Mouse (Mus musculus) G1E (cell line): Measurements from ENCODE around the gene Fuca1. TPM values are rescaled to one million over a fixed set of nuclear protein-coding genes. Genes with fewer than 3 reads are reported as not detected.

Experiments
- ATAC-seq: 2 replicates; pipeline ENCODE4 v1.8.0; 2016; ENCODE audit warnings: mild to moderate bottlenecking; ENCODE audit not compliant: insufficient number of reproducible peaks, poor library complexity, low FRiP score, severe bottlenecking; ENCODE audit errors: extremely low read depth
- DNase-seq: peaks from one replicate; pipeline ENCODE4 v3.0.0; 2012; ENCODE audit warnings: low spot score
- H3K27me3 ChIP-seq: 2 replicates; pipeline ENCODE4 v1.6.1; 2012; ENCODE audit warnings: mild to moderate bottlenecking, low read length, inconsistent platforms; ENCODE audit not compliant: insufficient read depth
- H3K36me3 ChIP-seq: replicated peaks from 2 replicates; pipeline ENCODE3; 2012; ENCODE audit warnings: mild to moderate bottlenecking, inconsistent platforms
- H3K4me1 ChIP-seq: 2 replicates; pipeline ENCODE4 v1.6.1; 2012; ENCODE audit warnings: low read depth, low read length, inconsistent platforms, mixed read lengths; ENCODE audit not compliant: insufficient read depth
- H3K4me3 ChIP-seq: 2 replicates; pipeline ENCODE4 v1.5.1; 2012; ENCODE audit warnings: low read depth, mild to moderate bottlenecking, inconsistent platforms, low read length, moderate library complexity, mixed read lengths
- H3K9me3 ChIP-seq: replicated peaks from 2 replicates; pipeline ENCODE4 v1.6.1; 2012; ENCODE audit warnings: inconsistent platforms
- CTCF ChIP-seq: IDR thresholded peaks from 2 replicates; pipeline ENCODE4 v1.5.1; 2012; ENCODE audit warnings: low read depth, low read length, inconsistent platforms, mixed read lengths
- GATA1 ChIP-seq: IDR thresholded peaks from 2 replicates; pipeline ENCODE4 v1.6.1; 2012; ENCODE audit warnings: borderline replicate concordance, low read length, inconsistent platforms, mixed read lengths
- GATA2 ChIP-seq: IDR thresholded peaks from 2 replicates; pipeline ENCODE4 v1.6.1; 2012; ENCODE audit warnings: low read depth, low read length, inconsistent platforms, borderline replicate concordance
- POLR2AphosphoS5 ChIP-seq: IDR thresholded peaks from 2 replicates; pipeline ENCODE4 v1.6.1; 2012; ENCODE audit warnings: low read depth, low read length, inconsistent platforms; ENCODE audit not compliant: insufficient replicate concordance
- TAL1 ChIP-seq: conservative IDR thresholded peaks from 2 replicates; pipeline ENCODE4 v1.6.1; 2012; ENCODE audit warnings: low read depth, low read length, inconsistent platforms, mixed read lengths
- polyA plus RNA-seq: library from polyadenylated mRNA; stranded (reverse); fragments of >175 nt; gene quantifications from 2 replicates; pipeline ENCODE4 v1.2.3, GENCODE M21; 2012
- total RNA-seq, 2 experiments: library from RNA; stranded (forward) in 1 of 2; stranded (reverse) in 1 of 2; fragments of 200-1000 nt in 1 of 2; fragments of >200 nt in 1 of 2; fragmentation: Nextera tagmentation in 1 of 2; gene quantifications; 2 replicates each; pipeline ENCODE4 v1.2.3; 2014 to 2017

Gene Fuca1
- total and polyA plus RNA-seq, 3 experiments, result 13.9 to 149 (median 66.2) TPM

DNA sequence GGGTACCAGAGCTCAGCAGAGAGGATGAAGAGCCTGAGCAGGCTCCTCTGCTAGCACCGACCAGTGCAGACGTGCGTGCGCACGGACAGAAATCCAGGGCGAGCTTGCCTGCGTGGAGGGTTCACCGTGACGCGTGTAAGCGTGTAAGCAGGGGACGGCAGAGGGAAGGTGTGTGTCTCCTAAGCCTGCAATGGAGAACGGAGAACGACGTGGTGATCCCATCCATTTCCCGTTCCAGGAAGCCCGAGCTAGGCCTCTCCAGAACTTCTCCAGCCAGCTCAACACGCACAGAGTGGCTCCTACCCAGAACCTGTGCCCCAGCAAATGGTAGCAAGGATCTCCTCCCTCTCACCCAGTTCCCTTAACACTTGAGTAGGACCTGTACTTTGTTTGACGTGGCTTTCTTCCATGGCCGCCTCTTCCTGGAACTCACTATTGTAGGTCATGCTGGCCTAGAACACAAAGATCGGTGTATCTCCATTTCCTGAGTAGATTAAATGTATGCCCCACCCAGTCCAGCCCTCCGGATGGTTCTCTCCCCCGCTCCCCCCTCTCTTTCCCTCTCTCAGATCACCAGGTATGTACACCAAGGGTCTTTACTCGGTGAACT is 32.0 kb upstream of the Fuca1 start:
- Histone ChIP-seq H3K4me1 (peaks cover 41% of the 10 kb centered on the region), H3K36me3 (no peaks in the 10 kb centered on the region), H3K9me3 (peaks cover 2% of the 10 kb centered on the region; the same call in 1 of the 2 replicates), H3K4me3 (no peak overlapping the region), H3K27me3 (peaks cover 26% of the 10 kb centered on the region)
- ATAC-seq (no peak), DNase-seq (no peak)
- no peak for TF ChIP-seq TAL1
- TF ChIP-seq GATA2, result no peak

DNA sequence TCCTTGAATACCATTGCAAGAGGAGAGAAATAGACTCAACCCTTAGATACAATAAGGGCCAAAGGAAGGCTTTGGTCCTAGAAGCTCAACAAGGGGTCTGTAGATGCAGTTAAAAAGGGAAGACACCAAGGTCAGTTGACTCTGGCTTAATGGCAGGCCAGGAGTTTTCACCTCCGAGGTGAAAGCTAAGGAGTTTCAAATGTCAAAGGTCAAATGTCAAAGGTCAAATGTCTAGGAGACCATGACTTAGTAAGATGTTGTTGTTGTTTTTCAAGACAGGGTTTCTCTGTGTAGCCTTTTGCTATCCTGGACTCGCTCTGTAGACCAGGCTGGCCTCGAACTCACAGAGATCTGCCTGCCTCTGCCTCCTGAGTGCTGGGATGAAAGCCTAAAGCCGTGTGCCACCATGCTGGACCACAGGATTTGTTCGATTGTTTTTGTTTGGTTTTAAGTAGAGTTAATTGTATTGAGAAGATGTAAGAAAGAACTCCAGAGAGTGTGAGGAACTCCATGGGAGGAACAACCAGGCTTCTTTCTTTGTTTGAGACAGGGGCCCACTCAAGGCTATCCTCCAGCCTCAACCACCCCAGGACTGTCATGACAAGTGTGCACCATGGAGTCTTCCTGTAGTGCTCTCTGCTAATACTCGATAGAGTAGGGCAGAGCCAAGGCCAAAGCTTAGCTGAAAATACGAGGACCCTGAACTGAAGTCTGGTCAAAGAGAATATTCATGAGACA is 31.2 kb upstream of the Fuca1 start:
- H3K4me3 ChIP-seq, result no peak overlapping the region
- peaks cover 21% of the 10 kb centered on the region for H3K27me3 ChIP-seq
- DNase-seq (no peak), ATAC-seq (no peak)
- peaks cover 3% of the 10 kb centered on the region; the same call in 1 of the 2 replicates for H3K9me3 ChIP-seq
- H3K4me1 ChIP-seq, result peaks cover 38% of the 10 kb centered on the region
- no peaks in the 10 kb centered on the region for H3K36me3 ChIP-seq
- TF ChIP-seq POLR2AphosphoS5 (no peak), GATA1 (no peak), GATA2 (no peak), CTCF (no peak), TAL1 (no peak)

GRCm38 (mm10) chr4:135889884-135890283 is 30.7 kb upstream of the Fuca1 start:
- ATAC-seq (peak; percentile 34; the same call in 1 of the 2 replicates), DNase-seq (peak; percentile 52)
- peaks cover 16% of the 10 kb centered on the region for H3K27me3 ChIP-seq
- H3K4me1 ChIP-seq, result peaks cover 42% of the 10 kb centered on the region
- no peak overlapping the region for H3K4me3 ChIP-seq
- no peaks in the 10 kb centered on the region for H3K36me3 ChIP-seq
- peaks cover 4% of the 10 kb centered on the region; the same call in 1 of the 2 replicates for H3K9me3 ChIP-seq
- TF ChIP-seq GATA1 (no peak), TAL1 (no peak), CTCF (peak; percentile 61), POLR2AphosphoS5 (no peak)

DNA sequence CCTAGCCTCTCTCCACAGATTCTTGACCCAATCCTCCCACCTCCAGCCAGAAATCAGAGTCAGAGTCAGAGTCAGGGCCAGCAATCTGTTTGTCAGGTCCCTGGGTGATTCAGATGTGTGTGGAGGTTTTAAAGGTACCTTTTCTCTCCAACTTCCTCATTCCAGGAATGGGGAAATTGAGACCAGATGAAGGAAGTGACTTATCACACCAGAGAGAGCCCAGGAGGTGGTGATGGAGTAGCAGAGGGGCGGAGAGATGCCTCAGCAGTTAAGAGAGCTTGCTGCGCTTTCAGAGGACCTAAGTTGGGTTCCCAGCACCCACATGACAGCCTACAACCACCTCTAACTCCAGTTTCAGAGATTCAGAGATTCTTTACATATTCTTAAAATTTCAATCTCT is 29.0 kb upstream of the Fuca1 start:
- Histone ChIP-seq H3K36me3 (no peaks in the 10 kb centered on the region), H3K4me3 (no peak overlapping the region), H3K9me3 (peaks cover 4% of the 10 kb centered on the region; the same call in 1 of the 2 replicates), H3K27me3 (peaks cover 4% of the 10 kb centered on the region; the same call in 1 of the 2 replicates), H3K4me1 (peaks cover 52% of the 10 kb centered on the region)
- DNase-seq (no peak), ATAC-seq (no peak)
- peak; percentile 26; the same call in 1 of the 2 replicates for TF ChIP-seq TAL1
- no peak for TF ChIP-seq GATA2
- no peak for TF ChIP-seq GATA1
- TF ChIP-seq CTCF, result no peak
- no peak for TF ChIP-seq POLR2AphosphoS5

DNA sequence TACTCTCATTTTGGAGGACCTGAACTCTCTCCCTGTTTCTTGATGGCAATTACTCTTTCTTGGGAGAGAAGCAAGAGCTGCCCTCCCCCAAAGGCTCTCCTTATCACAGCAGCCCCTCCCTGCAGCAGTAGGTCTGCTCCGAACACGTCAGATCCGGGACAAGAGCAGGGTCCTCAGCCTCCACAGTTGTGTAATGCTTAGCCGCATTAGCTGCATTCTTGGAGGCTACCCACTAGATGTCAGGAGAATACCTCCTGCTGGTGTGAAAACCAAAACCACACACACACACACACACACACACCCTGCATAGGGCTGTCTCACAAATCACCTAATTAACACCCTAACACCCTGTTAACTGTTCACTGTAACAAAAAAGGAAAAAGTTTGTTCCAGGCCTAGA is 27.7 kb upstream of the Fuca1 start:
- ATAC-seq, result no peak
- TF ChIP-seq TAL1, result no peak
- no peak for TF ChIP-seq GATA2
- TF ChIP-seq GATA1, result no peak
- no peak for TF ChIP-seq POLR2AphosphoS5
- TF ChIP-seq CTCF, result no peak
- Histone ChIP-seq H3K9me3 (peaks cover 4% of the 10 kb centered on the region; the same call in 1 of the 2 replicates), H3K27me3 (peaks cover 4% of the 10 kb centered on the region; the same call in 1 of the 2 replicates), H3K36me3 (no peaks in the 10 kb centered on the region), H3K4me1 (peaks cover 65% of the 10 kb centered on the region), H3K4me3 (no peak overlapping the region)
- no peak for DNase-seq

- Histone ChIP-seq H3K4me3 (peak within 1 kb of the TSS; percentile 62), H3K9me3 (peaks cover 4% of the 10 kb centered on the region; the same call in 1 of the 2 replicates), H3K4me1 (peaks cover 74% of the 10 kb centered on the region), H3K36me3 (peaks cover 10% of the 10 kb centered on the region), H3K27me3 (no peaks in the 10 kb centered on the region)
- TF ChIP-seq GATA2, result no peak
- TF ChIP-seq TAL1, result 0 out of 2 replicates have a peak, but pooled peaks have one; percentile 7
- no peak for ATAC-seq
- no peak for DNase-seq
Observed at GRCm38 (mm10) chr4:135895071-135895571, 25.4 kb upstream of the Fuca1 start, which contains the start of gene Cnr2. Gene Cnr2 (plus strand): TSS chr4:135895394.
